Mouse (Mus musculus) megakaryocyte, embryonic 14.5 days (primary cell): Measurements from ENCODE around the gene Srms.

Source experiments
- FLI1 ChIP-seq: IDR thresholded peaks from 2 replicates; pipeline ENCODE4 v1.6.1; 2012; ENCODE audit warnings: low read length, inconsistent platforms, mixed read lengths
- GATA1 ChIP-seq: IDR thresholded peaks from 3 replicates; pipeline ENCODE4 v1.6.1; 2012; ENCODE audit warnings: mixed read lengths, low read length, inconsistent platforms, borderline replicate concordance

DNA sequence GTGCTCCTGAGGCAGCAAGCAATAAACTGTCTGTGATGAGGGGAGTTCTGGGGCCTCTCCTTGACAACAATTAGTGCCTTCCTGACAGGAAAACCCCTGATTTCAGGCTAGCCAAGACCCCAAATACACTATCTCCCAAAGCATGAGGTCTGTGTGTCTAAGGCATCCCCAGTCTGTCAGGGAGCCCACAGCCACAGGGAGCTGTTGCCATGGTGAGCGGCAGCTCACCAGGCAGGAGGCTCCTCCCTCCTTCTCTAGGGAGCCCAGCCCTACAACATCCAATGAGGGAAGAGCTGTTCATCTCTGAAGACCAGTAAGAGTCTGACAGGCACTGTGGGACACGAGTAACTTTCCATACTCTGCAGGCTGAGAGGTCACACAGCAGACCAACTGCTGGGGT is 53.2 kb downstream of the Srms start:
- no peak for TF ChIP-seq GATA1
- no peak for TF ChIP-seq FLI1
